Mouse (Mus musculus): Measurements from ENCODE around the gene Serpina7. TPM values are rescaled to one million over a fixed set of nuclear protein-coding genes. Genes with fewer than 3 reads are reported as not detected.

The Serpina7 gene
- polyA plus RNA-seq, 1 experiment from 2014 or later, result not detected

Other genes starting within 250 kb of the Serpina7 start
- 1.2 and 1.3 TPM in 2 replicates for gene Nrk, start 170.8 kb downstream of the Serpina7 start, polyA plus RNA-seq (2015; fragmentation: Nextera tagmentation; extraction: Ambion mirVana)
- not detected in 2 replicates for gene 4930513O06Rik, start 1.0 kb upstream of the Serpina7 start, polyA plus RNA-seq (2015; fragmentation: Nextera tagmentation; extraction: Ambion mirVana)
- not detected in 2 replicates for gene 4933428M09Rik, start 94.0 kb upstream of the Serpina7 start, polyA plus RNA-seq (2015; fragmentation: Nextera tagmentation; extraction: Ambion mirVana)
- 11.2 and 14.4 TPM in 2 replicates for gene Mum1l1, start 124.8 kb upstream of the Serpina7 start, polyA plus RNA-seq (2015; fragmentation: Nextera tagmentation; extraction: Ambion mirVana)
- gene Trap1a, start 248.4 kb upstream of the Serpina7 start, polyA plus RNA-seq (2015; fragmentation: Nextera tagmentation; extraction: Ambion mirVana), result not detected in 2 replicates